In the genomic region with DNA sequence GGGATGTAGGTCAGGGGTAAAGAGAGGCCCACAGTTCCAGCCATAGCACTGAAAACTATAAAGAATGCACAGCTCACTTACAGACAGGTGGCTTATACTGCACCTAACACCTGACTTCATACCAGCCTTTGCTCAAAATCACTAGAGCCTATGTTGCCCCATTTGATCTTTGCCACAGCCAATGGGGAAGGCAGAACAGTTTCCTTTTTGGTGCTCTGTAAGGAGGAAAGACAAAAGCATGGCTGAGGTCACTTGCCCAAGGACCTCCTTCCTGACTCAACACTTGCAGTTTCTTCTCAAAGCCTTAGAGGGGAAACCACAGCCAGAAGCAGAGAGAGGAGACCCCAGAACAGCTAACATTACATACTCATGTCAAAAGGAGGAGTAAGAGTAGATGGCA, we compare ENCODE assay signal across 28 mouse cellular contexts. TPM values are rescaled to one million over a fixed set of nuclear protein-coding genes. Genes with fewer than 3 reads are reported as not detected.
DNase-seq lines count a peak whose midpoint lies in the region; ATAC-seq and TF ChIP-seq lines count a peak whose summit lies in the region.
"Had no signal": no experiment of that assay in that cellular context is flagged by ENCODE, and none has a peak within 500 bp of the region (broad histone marks: within the 10 kb centered on the region; RNA-seq: fewer than 3 reads in every experiment).

No protein-coding gene starts in this region.

- no peak for ATAC-seq in hindbrain, postnatal 0 days
- ATAC-seq: activated CD4-positive, CD25-positive, alpha-beta regulatory T cell, adult 4 months; forebrain, embryonic 16.5 days had no signal

- H3K9ac ChIP-seq in hindbrain, postnatal 0 days (replicated peaks; ENCODE audit: low read length) = no peak overlapping the region
- H3K9ac ChIP-seq: embryonic facial prominence, embryonic 15.5 days; forebrain, embryonic 12.5 days; heart, embryonic 15.5 days; hindbrain, embryonic 13.5 days had no signal

- peaks cover 5% of the 10 kb centered on the region for H3K4me1 ChIP-seq in thymus, adult 2 months (replicated peaks; ENCODE audit: control insufficient read depth, insufficient read depth, low read length)
- no peaks in the 10 kb centered on the region for H3K4me1 ChIP-seq in hindbrain, postnatal 0 days (ENCODE audit: insufficient read depth, low read length)
- H3K4me1 ChIP-seq in embryonic facial prominence, embryonic 10.5 days = no peaks in the 10 kb centered on the region
- H3K4me1 ChIP-seq: embryonic facial prominence, embryonic 15.5 days; forebrain, embryonic 12.5 days; heart, embryonic 15.5 days; hindbrain, embryonic 13.5 days had no signal

- TF ChIP-seq POLR2A in thymus, adult 2 months (IDR thresholded peaks at IDR 0.05; ENCODE audit: control insufficient read depth, extremely low read depth, insufficient read depth, low read length, poor library complexity) = no peak

- no peak overlapping the region for H3K4me3 ChIP-seq in thymus, adult 2 months (ENCODE audit: control insufficient read depth, insufficient read depth, low read length)
- H3K4me3 ChIP-seq in hindbrain, postnatal 0 days (ENCODE audit: low read length) = no peak overlapping the region
- H3K4me3 ChIP-seq in embryonic facial prominence, embryonic 10.5 days = no peak overlapping the region
- H3K4me3 ChIP-seq: embryonic facial prominence, embryonic 15.5 days; erythroblast, embryonic 14.5 days; forebrain, embryonic 12.5 days; heart, embryonic 15.5 days; hindbrain, embryonic 13.5 days had no signal

- DNase-seq in heart, adult 11 months = peak; percentile 48
- no peak for DNase-seq in heart, adult 9 months (ENCODE audit: low spot score in 2 of 2)
- DNase-seq in thymus, adult 2 months = peak; percentile 74
- peak; percentile 65 for DNase-seq in thymus, postnatal 25 days
- no peak for DNase-seq in hindbrain, postnatal 0 days (ENCODE audit: low spot score)
- no peak for DNase-seq in embryonic facial prominence, embryonic 10.5 days (ENCODE audit: low spot score)
- DNase-seq in cerebellum, adult 9-11 months = no peak
- DNase-seq: adrenal gland, postnatal 14 days; B cell, adult 2 months; cerebellum, adult 11-12 months; cerebellum, postnatal 10 days; gastrocnemius, postnatal 25 days; heart, adult 18-20 months; heart, postnatal 14 days had no signal

- no peaks in the 10 kb centered on the region for H3K27me3 ChIP-seq in thymus, adult 2 months (ENCODE audit: control insufficient read depth, insufficient read depth, low read length)
- no peaks in the 10 kb centered on the region for H3K27me3 ChIP-seq in hindbrain, postnatal 0 days (ENCODE audit: insufficient read depth, low read length)
- no peaks in the 10 kb centered on the region for H3K27me3 ChIP-seq in embryonic facial prominence, embryonic 10.5 days (replicated peaks; ENCODE audit: low read depth, poor library complexity, severe bottlenecking)
- H3K27me3 ChIP-seq: embryonic facial prominence, embryonic 15.5 days; forebrain, embryonic 12.5 days; heart, embryonic 15.5 days; hindbrain, embryonic 13.5 days had no signal

- no peak overlapping the region; the same call in 1 of the 2 replicates for H3K27ac ChIP-seq in thymus, adult 2 months (ENCODE audit: control insufficient read depth, insufficient read depth, low read length)
- H3K27ac ChIP-seq in hindbrain, postnatal 0 days = no peak overlapping the region
- H3K27ac ChIP-seq in embryonic facial prominence, embryonic 10.5 days (replicated peaks) = no peak overlapping the region
- H3K27ac ChIP-seq: embryonic facial prominence, embryonic 15.5 days; forebrain, embryonic 12.5 days; heart, embryonic 15.5 days; hindbrain, embryonic 13.5 days had no signal

- no peak for TF ChIP-seq CTCF in thymus, adult 2 months (IDR thresholded peaks at IDR 0.05; ENCODE audit: borderline replicate concordance, control insufficient read depth, extremely low read depth, insufficient read depth, low read length, poor library complexity)
- TF ChIP-seq CTCF in hindbrain, postnatal 0 days (IDR thresholded peaks at IDR 0.05; ENCODE audit: low read depth) = no peak

- H3K9me3 ChIP-seq in hindbrain, postnatal 0 days (ENCODE audit: low read length) = no peaks in the 10 kb centered on the region
- H3K9me3 ChIP-seq in embryonic facial prominence, embryonic 10.5 days = no peaks in the 10 kb centered on the region
- H3K9me3 ChIP-seq: embryonic facial prominence, embryonic 15.5 days; forebrain, embryonic 12.5 days; heart, embryonic 15.5 days; hindbrain, embryonic 13.5 days had no signal

- H3K36me3 ChIP-seq in thymus, adult 2 months (ENCODE audit: control insufficient read depth, insufficient read depth, low read length) = peaks cover 2% of the 10 kb centered on the region; the same call in 1 of the 2 replicates
- peaks cover 8% of the 10 kb centered on the region; the same call in 1 of the 2 replicates for H3K36me3 ChIP-seq in hindbrain, postnatal 0 days (ENCODE audit: insufficient read depth, low read length)
- H3K36me3 ChIP-seq in embryonic facial prominence, embryonic 10.5 days (replicated peaks) = peaks cover 26% of the 10 kb centered on the region

- H3K4me2 ChIP-seq in hindbrain, postnatal 0 days (ENCODE audit: low read depth, low read length) = no peak overlapping the region
- H3K4me2 ChIP-seq: embryonic facial prominence, embryonic 15.5 days; forebrain, embryonic 12.5 days; heart, embryonic 11.5 days; heart, embryonic 15.5 days; hindbrain, embryonic 13.5 days had no signal

RNA-seq across cellular contexts. Expression of gene Ublcp1, which starts 19.3 kb away (rescaled TPM):
- polyA plus RNA-seq in thymus, adult 2 months (2012; rRNA removed) = 10.1 and 10.7 TPM in 2 replicates
- 19.9 and 23.6 TPM in 2 replicates for total RNA-seq in hindbrain, postnatal 0 days (2014; rRNA removed)
- polyA plus RNA-seq in hindbrain, postnatal 0 days (2015; fragmentation: Nextera tagmentation; extraction: Ambion mirVana) = 48.8 and 50.4 TPM in 2 replicates
- polyA plus RNA-seq in embryonic facial prominence, embryonic 10.5 days (2016; fragmentation: Nextera tagmentation; extraction: Ambion mirVana) = 71.1 and 71.6 TPM in 2 replicates

RNA-seq across cellular contexts. Expression of gene Il12b, which starts 51.2 kb away (rescaled TPM):
- polyA plus RNA-seq in thymus, adult 2 months (2012; rRNA removed) = 3.0 and 4.5 TPM in 2 replicates
- not detected in 2 replicates for total RNA-seq in hindbrain, postnatal 0 days (2014; rRNA removed)
- polyA plus RNA-seq in hindbrain, postnatal 0 days (2015; fragmentation: Nextera tagmentation; extraction: Ambion mirVana) = not detected in 2 replicates
- polyA plus RNA-seq in embryonic facial prominence, embryonic 10.5 days (2016; fragmentation: Nextera tagmentation; extraction: Ambion mirVana) = not detected in 2 replicates
- total RNA-seq: adrenal gland, adult 18-20 months; adrenal gland, postnatal 14 days; gastrocnemius, adult 18-20 months; gastrocnemius, postnatal 25 days; heart, adult 18-20 months; heart, postnatal 14 days; hematopoietic stem cell, adult 5-6 weeks; MEL had no signal
- polyA plus RNA-seq: activated CD4-positive, CD25-positive, alpha-beta regulatory T cell, adult 4 months; embryonic facial prominence, embryonic 11.5 days; embryonic facial prominence, embryonic 15.5 days; erythroblast, embryonic 14.5 days; forebrain, embryonic 12.5 days; frontal cortex, adult 2 months; heart, embryonic 11.5 days; heart, embryonic 15.5 days had no signal

Comparison
In these comparisons a context has a peak if more than half of its experiments do, and no peak if none do; other contexts are left out.
1. DNase-seq: peak in heart, adult 11 months (single experiment), thymus, adult 2 months (single experiment) and thymus, postnatal 25 days (single experiment); none in heart, adult 9 months (0 of 2), hindbrain, postnatal 0 days (single experiment), embryonic facial prominence, embryonic 10.5 days (single experiment) and cerebellum, adult 9-11 months (single experiment).